Mouse (Mus musculus): ENCODE results near the gene Dmkn. TPM values are rescaled to one million over a fixed set of nuclear protein-coding genes. Genes with fewer than 3 reads are reported as not detected.
A peak's percentile ranks its signal among the peaks of the same experiment; 100 is the strongest.

Dmkn gene
- polyA plus RNA-seq, 1 experiment from 2014 or later: 0.40 TPM

DNA sequence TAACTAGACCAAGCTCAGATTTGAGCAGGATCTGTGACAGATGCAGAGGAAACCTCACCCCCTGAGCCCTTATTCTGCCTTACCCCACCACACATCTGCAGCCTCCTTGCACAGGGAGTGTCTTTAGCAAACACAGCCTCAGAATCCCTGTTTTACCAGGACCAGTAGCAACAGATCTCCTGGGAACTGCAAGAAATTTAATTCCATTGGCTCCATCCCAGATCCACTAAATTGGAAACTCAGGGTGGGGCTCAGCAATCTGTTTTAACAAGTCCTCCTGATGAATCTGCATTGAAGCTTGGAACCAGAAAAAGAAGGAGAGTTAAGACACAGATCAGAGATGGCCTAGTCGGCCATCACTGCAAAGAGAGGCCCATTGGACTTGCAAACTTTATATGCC is 33.2 kb downstream of the Dmkn start:
- Histone ChIP-seq H3K27me3 (ENCODE audit: control insufficient read depth, insufficient read depth, low read depth, low read length) (no peaks in the 10 kb centered on the region), H3K4me3 (ENCODE audit: low read depth, low read length) (no peak overlapping the region), H3K4me1 (ENCODE audit: control insufficient read depth, low read depth, low read length) (no peaks in the 10 kb centered on the region), H3K27ac (ENCODE audit: low read length) (no peak overlapping the region), H3K4me2 (ENCODE audit: low read depth, low read length) (no peak overlapping the region), H3K9ac (ENCODE audit: low read depth, low read length) (no peak overlapping the region), H3K9me3 (replicated peaks; ENCODE audit: control insufficient read depth, low read length) (no peaks in the 10 kb centered on the region; the same call in 1 of the 2 replicates), H3K36me3 (ENCODE audit: control insufficient read depth, insufficient read depth) (no peaks in the 10 kb centered on the region)
- no peak for ATAC-seq (ENCODE audit: low read depth)
- 48% methylated on average over 1 of the region's 1 CpGs for WGBS (ENCODE audit: insufficient replicate concordance)

DNA sequence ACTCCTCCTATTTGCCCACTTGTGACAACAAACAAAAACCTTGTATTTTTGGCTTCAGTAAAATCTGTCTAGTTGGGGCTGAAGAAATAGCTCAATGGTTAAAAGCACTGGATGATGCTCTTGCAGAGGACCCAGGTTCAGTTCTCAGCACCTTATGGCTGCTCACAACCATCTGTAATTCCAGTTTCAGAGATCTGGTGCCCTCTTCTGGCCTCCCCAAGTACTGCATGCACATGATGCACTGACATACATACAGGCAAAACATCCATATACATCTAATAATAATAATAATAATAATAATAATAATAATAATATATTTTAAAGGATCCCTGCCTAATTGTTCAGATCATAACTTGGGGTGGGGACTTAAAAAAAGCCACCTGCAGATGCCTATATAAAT is 37.1 kb downstream of the Dmkn start:
- ATAC-seq (ENCODE audit: low read depth): no peak
- Histone ChIP-seq H3K27me3 (ENCODE audit: control insufficient read depth, insufficient read depth, low read depth, low read length) (no peaks in the 10 kb centered on the region), H3K4me1 (ENCODE audit: control insufficient read depth, low read depth, low read length) (no peaks in the 10 kb centered on the region), H3K9ac (ENCODE audit: low read depth, low read length) (no peak overlapping the region), H3K4me2 (ENCODE audit: low read depth, low read length) (no peak overlapping the region), H3K4me3 (ENCODE audit: low read depth, low read length) (no peak overlapping the region), H3K36me3 (ENCODE audit: control insufficient read depth, insufficient read depth) (no peaks in the 10 kb centered on the region), H3K9me3 (replicated peaks; ENCODE audit: control insufficient read depth, low read length) (no peaks in the 10 kb centered on the region; the same call in 1 of the 2 replicates), H3K27ac (ENCODE audit: low read length) (no peak overlapping the region)

DNA sequence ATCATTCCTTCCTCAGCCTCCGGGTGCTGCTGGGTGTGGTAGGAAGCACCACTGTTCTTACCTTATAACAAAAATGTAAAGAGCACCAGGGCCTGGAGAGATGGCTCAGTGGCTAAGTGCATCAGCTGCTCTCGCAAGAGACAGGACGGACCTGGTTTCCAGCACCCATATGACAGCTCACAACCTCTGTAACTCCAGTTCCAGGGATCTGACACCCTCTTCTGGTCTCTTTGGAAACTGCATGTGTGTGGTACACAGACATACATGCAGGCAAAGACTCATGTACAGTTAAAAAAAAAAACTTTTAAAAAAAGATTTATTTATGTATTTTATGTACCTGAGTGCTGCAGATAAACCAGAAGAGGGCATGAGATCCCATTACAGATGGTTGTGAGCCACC is 39.7 kb downstream of the Dmkn start:
- Histone ChIP-seq H3K4me2 (ENCODE audit: low read depth, low read length) (no peak overlapping the region), H3K4me3 (ENCODE audit: low read depth, low read length) (no peak overlapping the region), H3K36me3 (ENCODE audit: control insufficient read depth, insufficient read depth) (no peaks in the 10 kb centered on the region), H3K27me3 (ENCODE audit: control insufficient read depth, insufficient read depth, low read depth, low read length) (no peaks in the 10 kb centered on the region), H3K9ac (ENCODE audit: low read depth, low read length) (no peak overlapping the region), H3K27ac (ENCODE audit: low read length) (no peak overlapping the region), H3K9me3 (replicated peaks; ENCODE audit: control insufficient read depth, low read length) (no peaks in the 10 kb centered on the region), H3K4me1 (ENCODE audit: control insufficient read depth, low read depth, low read length) (no peaks in the 10 kb centered on the region)
- ATAC-seq (ENCODE audit: low read depth): no peak
- WGBS (ENCODE audit: insufficient replicate concordance): 72% methylated on average over 3 of the region's 3 CpGs

DNA sequence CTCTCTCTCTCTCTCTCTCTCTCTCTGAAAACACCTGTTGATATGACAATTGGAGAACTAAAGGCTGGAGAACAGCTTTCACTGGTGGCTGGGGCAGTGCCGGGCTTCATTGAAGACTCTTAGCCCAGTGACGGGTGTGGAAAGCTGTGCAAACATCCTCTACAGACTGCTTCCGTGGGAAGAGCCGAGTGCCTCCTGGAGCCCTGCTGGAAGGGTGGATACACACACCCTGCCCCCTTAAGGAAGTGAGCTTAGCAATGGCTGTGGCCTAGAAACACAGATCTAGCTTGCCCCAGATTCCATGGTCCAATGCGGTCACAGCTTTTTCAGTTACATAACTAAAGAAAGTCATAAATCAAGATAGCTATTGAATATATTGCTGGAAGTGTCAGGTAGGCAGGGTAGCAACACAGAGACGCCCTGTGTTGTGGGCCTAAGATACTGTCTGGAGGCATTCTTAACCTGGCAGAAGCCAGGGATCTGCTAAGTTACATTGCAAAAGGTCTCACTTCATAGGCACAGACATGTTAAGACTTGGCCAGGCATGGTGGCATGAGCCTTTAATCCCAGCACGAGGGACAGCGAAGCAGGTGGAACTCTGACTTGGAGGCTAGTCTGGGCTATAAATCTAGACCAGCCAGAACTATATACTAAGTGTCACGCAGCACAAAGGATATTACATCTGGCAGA is 40.6 kb downstream of the Dmkn start:
- no peaks in the 10 kb centered on the region for H3K4me1 ChIP-seq (ENCODE audit: control insufficient read depth, low read depth, low read length)
- no peak overlapping the region for H3K27ac ChIP-seq (ENCODE audit: low read length)
- H3K4me2 ChIP-seq (ENCODE audit: low read depth, low read length): no peak overlapping the region
- no peak overlapping the region for H3K9ac ChIP-seq (ENCODE audit: low read depth, low read length)
- no peak for ATAC-seq (ENCODE audit: low read depth)
- no peaks in the 10 kb centered on the region for H3K27me3 ChIP-seq (ENCODE audit: control insufficient read depth, insufficient read depth, low read depth, low read length)
- no peaks in the 10 kb centered on the region for H3K36me3 ChIP-seq (ENCODE audit: control insufficient read depth, insufficient read depth)
- H3K4me3 ChIP-seq (ENCODE audit: low read depth, low read length): no peak overlapping the region
- WGBS (ENCODE audit: insufficient replicate concordance): 64% methylated on average over 9 of the region's 9 CpGs
- H3K9me3 ChIP-seq (replicated peaks; ENCODE audit: control insufficient read depth, low read length): no peaks in the 10 kb centered on the region

DNA sequence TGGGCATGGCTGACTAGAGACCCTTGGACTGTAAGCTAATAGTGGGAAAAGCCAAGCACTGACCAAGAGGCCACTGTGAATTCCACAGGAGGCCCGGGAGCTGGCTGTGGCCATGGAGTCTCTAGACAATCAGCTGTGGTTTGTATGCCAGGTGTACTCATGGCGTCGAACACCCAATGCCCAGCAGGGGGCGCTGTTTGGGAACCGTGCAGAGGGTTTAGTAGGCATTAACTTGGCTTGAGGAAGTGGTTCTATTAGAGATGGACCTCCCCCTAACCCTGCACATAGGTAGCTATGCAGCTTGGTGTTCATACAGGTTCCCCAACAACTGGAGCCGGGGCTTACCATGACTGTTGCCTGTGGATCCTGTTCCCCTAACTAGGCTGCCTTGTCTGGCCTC is 42.4 kb downstream of the Dmkn start:
- no peak overlapping the region for H3K4me3 ChIP-seq (ENCODE audit: low read depth, low read length)
- no peak overlapping the region for H3K27ac ChIP-seq (ENCODE audit: low read length)
- H3K9me3 ChIP-seq (replicated peaks; ENCODE audit: control insufficient read depth, low read length): no peaks in the 10 kb centered on the region
- 32% methylated on average over 6 of the region's 6 CpGs for whole genome bisulfite sequencing (ENCODE audit: insufficient replicate concordance)
- H3K27me3 ChIP-seq (ENCODE audit: control insufficient read depth, insufficient read depth, low read depth, low read length): no peaks in the 10 kb centered on the region
- H3K36me3 ChIP-seq (ENCODE audit: control insufficient read depth, insufficient read depth): no peaks in the 10 kb centered on the region
- H3K4me2 ChIP-seq (ENCODE audit: low read depth, low read length): no peak overlapping the region
- H3K9ac ChIP-seq (ENCODE audit: low read depth, low read length): no peak overlapping the region
- peak; percentile 9; the same call in 1 of the 2 replicates for ATAC-seq (ENCODE audit: low read depth)
- no peaks in the 10 kb centered on the region for H3K4me1 ChIP-seq (ENCODE audit: control insufficient read depth, low read depth, low read length)

DNA sequence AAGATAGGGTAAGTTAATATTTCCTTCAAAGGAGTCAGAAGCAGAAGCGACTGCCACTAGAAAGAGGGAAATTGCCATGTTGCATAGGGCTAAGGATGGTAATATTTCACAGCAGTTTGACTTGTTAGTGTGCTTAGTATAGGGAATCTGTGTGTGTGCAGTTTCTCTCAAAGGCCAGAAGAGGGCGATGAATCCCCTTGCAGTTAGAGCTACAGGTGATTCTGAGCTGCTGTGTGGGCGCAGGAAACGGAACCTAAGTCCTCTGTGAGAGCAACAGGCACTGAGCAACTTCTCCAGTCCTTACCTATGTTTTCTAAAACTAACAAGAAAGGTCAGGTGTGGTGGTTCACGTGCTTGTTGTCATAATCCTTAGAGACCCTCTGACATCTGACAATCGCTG is 46.8 kb downstream of the Dmkn start:
- no peak overlapping the region for H3K27ac ChIP-seq (ENCODE audit: low read length)
- no peak overlapping the region for H3K9ac ChIP-seq (ENCODE audit: low read depth, low read length)
- H3K4me1 ChIP-seq (ENCODE audit: control insufficient read depth, low read depth, low read length): peaks cover 5% of the 10 kb centered on the region; the same call in 1 of the 2 replicates
- ATAC-seq (ENCODE audit: low read depth): no peak
- H3K27me3 ChIP-seq (ENCODE audit: control insufficient read depth, insufficient read depth, low read depth, low read length): no peaks in the 10 kb centered on the region
- WGBS (ENCODE audit: insufficient replicate concordance): 59% methylated on average over 6 of the region's 6 CpGs
- no peaks in the 10 kb centered on the region for H3K36me3 ChIP-seq (ENCODE audit: control insufficient read depth, insufficient read depth)
- no peak overlapping the region for H3K4me3 ChIP-seq (ENCODE audit: low read depth, low read length)
- H3K4me2 ChIP-seq (ENCODE audit: low read depth, low read length): no peak overlapping the region
- H3K9me3 ChIP-seq (replicated peaks; ENCODE audit: control insufficient read depth, low read length): no peaks in the 10 kb centered on the region

DNA sequence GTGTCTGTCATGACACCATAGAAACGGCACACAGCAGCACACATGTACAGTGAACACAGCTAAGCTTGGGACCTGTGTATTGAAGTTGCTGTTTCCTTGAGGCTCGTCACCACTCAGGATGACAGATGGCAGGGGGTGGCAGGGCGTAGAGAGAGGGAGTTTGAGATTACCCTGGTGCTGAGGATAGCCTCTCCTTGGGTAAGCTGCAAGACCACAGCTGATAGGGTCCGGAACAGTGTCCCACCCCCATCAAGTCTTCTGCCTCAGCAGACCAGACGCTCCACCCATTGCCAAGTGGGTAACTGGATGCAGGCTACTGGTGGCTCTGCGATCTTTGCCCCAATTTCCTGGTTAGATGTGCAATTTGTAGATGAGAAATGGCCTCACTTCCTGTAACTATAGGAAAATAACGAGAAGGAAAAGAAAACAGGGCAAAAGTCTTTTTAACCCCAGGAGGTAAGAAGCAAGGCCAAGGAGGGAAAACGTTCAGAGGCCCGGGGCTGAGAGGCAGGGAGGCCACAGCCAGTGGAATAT is 48.3 kb downstream of the Dmkn start:
- H3K9ac ChIP-seq (ENCODE audit: low read depth, low read length): no peak overlapping the region
- 5% methylated on average over 9 of the region's 9 CpGs for WGBS (ENCODE audit: insufficient replicate concordance)
- H3K4me3 ChIP-seq (ENCODE audit: low read depth, low read length): no peak overlapping the region
- no peaks in the 10 kb centered on the region for H3K27me3 ChIP-seq (ENCODE audit: control insufficient read depth, insufficient read depth, low read depth, low read length)
- H3K36me3 ChIP-seq (ENCODE audit: control insufficient read depth, insufficient read depth): no peaks in the 10 kb centered on the region
- H3K9me3 ChIP-seq (replicated peaks; ENCODE audit: control insufficient read depth, low read length): no peaks in the 10 kb centered on the region
- H3K4me1 ChIP-seq (ENCODE audit: control insufficient read depth, low read depth, low read length): peaks cover 5% of the 10 kb centered on the region; the same call in 1 of the 2 replicates
- H3K27ac ChIP-seq (ENCODE audit: low read length): peak overlapping the region; percentile 82
- peak; percentile 52; the same call in 1 of the 2 replicates for ATAC-seq (ENCODE audit: low read depth)
- H3K4me2 ChIP-seq (ENCODE audit: low read depth, low read length): peak overlapping the region; percentile 25; the same call in 1 of the 2 replicates

DNA sequence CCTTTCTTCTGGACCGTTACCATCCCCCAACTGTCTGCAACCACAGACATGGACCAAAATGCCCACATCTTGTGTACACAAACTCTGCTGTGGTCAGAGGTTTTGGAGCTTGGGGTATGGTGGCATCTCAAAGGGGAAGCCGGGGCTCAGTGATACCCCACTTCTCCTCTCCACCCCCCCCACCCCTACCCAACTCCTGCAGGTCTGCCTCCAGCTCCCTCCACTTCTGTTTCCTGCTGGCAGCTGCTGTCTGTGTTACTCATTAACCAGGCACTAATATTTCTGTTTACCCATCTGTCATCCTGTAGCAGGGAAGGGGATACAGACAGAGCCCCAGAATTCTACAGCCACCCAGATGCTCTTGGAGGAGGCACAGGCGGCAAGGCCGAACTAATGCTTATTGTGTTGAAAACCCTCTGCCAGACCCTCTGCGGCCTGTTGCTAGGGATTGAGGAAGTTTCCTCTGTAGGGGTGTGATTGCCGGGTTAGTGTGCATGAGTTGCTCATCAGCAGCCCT is 48.8 kb downstream of the Dmkn start:
- Histone ChIP-seq H3K4me2 (ENCODE audit: low read depth, low read length) (peak overlapping the region; percentile 25; the same call in 1 of the 2 replicates), H3K4me1 (ENCODE audit: control insufficient read depth, low read depth, low read length) (peaks cover 5% of the 10 kb centered on the region; the same call in 1 of the 2 replicates), H3K27me3 (ENCODE audit: control insufficient read depth, insufficient read depth, low read depth, low read length) (no peaks in the 10 kb centered on the region), H3K36me3 (ENCODE audit: control insufficient read depth, insufficient read depth) (no peaks in the 10 kb centered on the region), H3K9ac (ENCODE audit: low read depth, low read length) (no peak overlapping the region), H3K4me3 (ENCODE audit: low read depth, low read length) (no peak overlapping the region), H3K27ac (ENCODE audit: low read length) (peak overlapping the region; percentile 82), H3K9me3 (replicated peaks; ENCODE audit: control insufficient read depth, low read length) (no peaks in the 10 kb centered on the region)
- 16% methylated on average over 6 of the region's 6 CpGs for WGBS (ENCODE audit: insufficient replicate concordance)
- peak; percentile 76 for ATAC-seq (ENCODE audit: low read depth)

DNA sequence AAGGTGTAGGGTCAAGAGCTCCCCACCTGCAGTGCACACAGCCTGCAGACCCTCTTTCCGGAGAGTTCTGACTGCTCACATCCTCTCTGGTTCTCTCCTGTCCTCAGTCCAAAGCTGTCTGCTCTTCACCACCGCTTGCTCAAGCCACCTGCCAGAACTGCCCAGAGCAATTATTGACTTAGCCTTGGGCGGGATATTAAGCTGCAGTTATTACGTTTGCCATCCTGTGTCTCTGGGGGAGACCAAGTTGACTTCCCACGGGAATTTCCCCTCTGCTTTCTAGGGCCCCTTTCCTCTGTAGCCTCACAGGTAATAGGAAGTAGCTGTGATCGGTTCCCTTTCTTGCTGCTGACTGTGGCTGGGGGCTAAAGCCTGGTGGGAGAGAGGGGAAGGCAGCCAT is 56.6 kb downstream of the Dmkn start:
- H3K4me2 ChIP-seq (ENCODE audit: low read depth, low read length): 0 out of 2 replicates have a peak overlapping the region, but pooled peaks have one; percentile 5
- no peaks in the 10 kb centered on the region for H3K27me3 ChIP-seq (ENCODE audit: control insufficient read depth, insufficient read depth, low read depth, low read length)
- H3K9me3 ChIP-seq (replicated peaks; ENCODE audit: control insufficient read depth, low read length): no peaks in the 10 kb centered on the region
- peaks cover 7% of the 10 kb centered on the region for H3K4me1 ChIP-seq (ENCODE audit: control insufficient read depth, low read depth, low read length)
- WGBS (ENCODE audit: insufficient replicate concordance): 33% methylated on average over 6 of the region's 6 CpGs
- H3K9ac ChIP-seq (ENCODE audit: low read depth, low read length): peak overlapping the region; percentile 26; the same call in 1 of the 2 replicates
- ATAC-seq (ENCODE audit: low read depth): peak; percentile 65; the same call in 1 of the 2 replicates
- H3K4me3 ChIP-seq (ENCODE audit: low read depth, low read length): peak overlapping the region; percentile 13; the same call in 1 of the 2 replicates
- no peaks in the 10 kb centered on the region for H3K36me3 ChIP-seq (ENCODE audit: control insufficient read depth, insufficient read depth)
- H3K27ac ChIP-seq (ENCODE audit: low read length): no peak overlapping the region; the same call in 1 of the 2 replicates
